Mouse (Mus musculus): ENCODE results near the gene Rnf11. TPM values are rescaled to one million over a fixed set of nuclear protein-coding genes. Genes with fewer than 3 reads are reported as not detected.

Rnf11 gene
- total and polyA plus RNA-seq, 3 experiments = 14.0 to 44.9 (median 44.4) TPM

GRCm38 (mm10) chr4:109419017-109419416, 65.5 kb downstream of the Rnf11 start:
- Histone ChIP-seq H3K27me3 (ENCODE audit: insufficient read depth, low read length) (no peaks in the 10 kb centered on the region), H3K9me3 (replicated peaks) (no peaks in the 10 kb centered on the region), H3K4me3 (ENCODE audit: low read depth, low read length) (no peak overlapping the region), H3K4me1 (ENCODE audit: insufficient read depth, low read depth, low read length) (peaks cover 53% of the 10 kb centered on the region), H3K36me3 (replicated peaks) (peaks cover 43% of the 10 kb centered on the region)
- TF ChIP-seq GATA1 (IDR thresholded peaks at IDR 0.05; ENCODE audit: borderline replicate concordance, low read length) (no peak), POLR2AphosphoS5 (IDR thresholded peaks at IDR 0.05; ENCODE audit: insufficient replicate concordance, low read depth, low read length) (no peak), CTCF (IDR thresholded peaks at IDR 0.05; ENCODE audit: low read depth, low read length) (no peak), GATA2 (IDR thresholded peaks at IDR 0.05; ENCODE audit: borderline replicate concordance, low read depth, low read length) (no peak), TAL1 (conservative IDR thresholded peaks at IDR 0.05; ENCODE audit: low read depth, low read length) (no peak)
- peak; percentile 68 for DNase-seq (ENCODE audit: low spot score)
- peak; percentile 55; the same call in 1 of the 2 replicates for ATAC-seq (ENCODE audit: extremely low read depth, insufficient number of reproducible peaks, low FRiP score, poor library complexity, severe bottlenecking)

- no peak for ATAC-seq (ENCODE audit: extremely low read depth, insufficient number of reproducible peaks, low FRiP score, poor library complexity, severe bottlenecking)
- TF ChIP-seq CTCF (IDR thresholded peaks at IDR 0.05; ENCODE audit: low read depth, low read length) (no peak), GATA2 (IDR thresholded peaks at IDR 0.05; ENCODE audit: borderline replicate concordance, low read depth, low read length) (no peak), TAL1 (conservative IDR thresholded peaks at IDR 0.05; ENCODE audit: low read depth, low read length) (no peak), POLR2AphosphoS5 (IDR thresholded peaks at IDR 0.05; ENCODE audit: insufficient replicate concordance, low read depth, low read length) (no peak)
- Histone ChIP-seq H3K27me3 (ENCODE audit: insufficient read depth, low read length) (no peaks in the 10 kb centered on the region), H3K4me1 (ENCODE audit: insufficient read depth, low read depth, low read length) (peaks cover 63% of the 10 kb centered on the region), H3K9me3 (replicated peaks) (no peaks in the 10 kb centered on the region), H3K4me3 (ENCODE audit: low read depth, low read length) (no peak overlapping the region), H3K36me3 (replicated peaks) (peaks cover 38% of the 10 kb centered on the region)
- no peak for DNase-seq (ENCODE audit: low spot score)
These were observed 66.5 kb downstream of the Rnf11 start for GRCm38 (mm10) chr4:109417998-109418397.

GRCm38 (mm10) chr4:109412233-109412632, 72.3 kb downstream of the Rnf11 start:
- H3K4me1 ChIP-seq (ENCODE audit: insufficient read depth, low read depth, low read length) = peaks cover 83% of the 10 kb centered on the region
- H3K4me3 ChIP-seq (ENCODE audit: low read depth, low read length) = no peak overlapping the region; the same call in 1 of the 2 replicates
- DNase-seq (ENCODE audit: low spot score) (no peak), ATAC-seq (ENCODE audit: extremely low read depth, insufficient number of reproducible peaks, low FRiP score, poor library complexity, severe bottlenecking) (no peak)
- H3K27me3 ChIP-seq (ENCODE audit: insufficient read depth, low read length) = no peaks in the 10 kb centered on the region
- H3K36me3 ChIP-seq (replicated peaks) = peaks cover 21% of the 10 kb centered on the region
- H3K9me3 ChIP-seq (replicated peaks) = no peaks in the 10 kb centered on the region
- TF ChIP-seq GATA2 (IDR thresholded peaks at IDR 0.05; ENCODE audit: borderline replicate concordance, low read depth, low read length) (no peak), TAL1 (conservative IDR thresholded peaks at IDR 0.05; ENCODE audit: low read depth, low read length) (no peak), POLR2AphosphoS5 (IDR thresholded peaks at IDR 0.05; ENCODE audit: insufficient replicate concordance, low read depth, low read length) (no peak), CTCF (IDR thresholded peaks at IDR 0.05; ENCODE audit: low read depth, low read length) (no peak), GATA1 (IDR thresholded peaks at IDR 0.05; ENCODE audit: borderline replicate concordance, low read length) (no peak)

GRCm38 (mm10) chr4:109411377-109411967, 73.1 kb downstream of the Rnf11 start:
- peak overlapping the region; percentile 54; the same call in 1 of the 2 replicates for H3K4me3 ChIP-seq (ENCODE audit: low read depth, low read length)
- H3K36me3 ChIP-seq (replicated peaks) = peaks cover 21% of the 10 kb centered on the region
- ATAC-seq (ENCODE audit: extremely low read depth, insufficient number of reproducible peaks, low FRiP score, poor library complexity, severe bottlenecking) = peak; percentile 12
- peaks cover 89% of the 10 kb centered on the region for H3K4me1 ChIP-seq (ENCODE audit: insufficient read depth, low read depth, low read length)
- H3K9me3 ChIP-seq (replicated peaks) = no peaks in the 10 kb centered on the region
- TF ChIP-seq POLR2AphosphoS5 (IDR thresholded peaks at IDR 0.05; ENCODE audit: insufficient replicate concordance, low read depth, low read length) = no peak
- TF ChIP-seq GATA2 (IDR thresholded peaks at IDR 0.05; ENCODE audit: borderline replicate concordance, low read depth, low read length) = no peak
- TF ChIP-seq TAL1 (conservative IDR thresholded peaks at IDR 0.05; ENCODE audit: low read depth, low read length) = no peak
- no peak for TF ChIP-seq CTCF (IDR thresholded peaks at IDR 0.05; ENCODE audit: low read depth, low read length)
- no peak for TF ChIP-seq GATA1 (IDR thresholded peaks at IDR 0.05; ENCODE audit: borderline replicate concordance, low read length)
- no peaks in the 10 kb centered on the region for H3K27me3 ChIP-seq (ENCODE audit: insufficient read depth, low read length)
- peak; percentile 41 for DNase-seq (ENCODE audit: low spot score)

GRCm38 (mm10) chr4:109410681-109411376, 73.7 kb downstream of the Rnf11 start:
- H3K36me3 ChIP-seq (replicated peaks) = peaks cover 18% of the 10 kb centered on the region
- H3K27me3 ChIP-seq (ENCODE audit: insufficient read depth, low read length) = no peaks in the 10 kb centered on the region
- ATAC-seq (ENCODE audit: extremely low read depth, insufficient number of reproducible peaks, low FRiP score, poor library complexity, severe bottlenecking) (peak; percentile 83), DNase-seq (ENCODE audit: low spot score) (peak; percentile 82)
- peaks cover 93% of the 10 kb centered on the region for H3K4me1 ChIP-seq (ENCODE audit: insufficient read depth, low read depth, low read length)
- no peaks in the 10 kb centered on the region for H3K9me3 ChIP-seq (replicated peaks)
- H3K4me3 ChIP-seq (ENCODE audit: low read depth, low read length) = peak overlapping the region; percentile 58; the same call in 1 of the 2 replicates
- no peak for TF ChIP-seq POLR2AphosphoS5 (IDR thresholded peaks at IDR 0.05; ENCODE audit: insufficient replicate concordance, low read depth, low read length)
- TF ChIP-seq GATA2 (IDR thresholded peaks at IDR 0.05; ENCODE audit: borderline replicate concordance, low read depth, low read length) = no peak
- TF ChIP-seq TAL1 (conservative IDR thresholded peaks at IDR 0.05; ENCODE audit: low read depth, low read length) = peak; percentile 97
- no peak for TF ChIP-seq CTCF (IDR thresholded peaks at IDR 0.05; ENCODE audit: low read depth, low read length)

GRCm38 (mm10) chr4:109407701-109408485, 76.6 kb downstream of the Rnf11 start:
- Histone ChIP-seq H3K4me1 (ENCODE audit: insufficient read depth, low read depth, low read length) (peaks cover 86% of the 10 kb centered on the region), H3K27me3 (ENCODE audit: insufficient read depth, low read length) (no peaks in the 10 kb centered on the region), H3K36me3 (replicated peaks) (peaks cover 27% of the 10 kb centered on the region), H3K9me3 (replicated peaks) (no peaks in the 10 kb centered on the region), H3K4me3 (ENCODE audit: low read depth, low read length) (peak overlapping the region; percentile 79; the same call in 1 of the 2 replicates)
- TF ChIP-seq CTCF (IDR thresholded peaks at IDR 0.05; ENCODE audit: low read depth, low read length) (no peak), TAL1 (conservative IDR thresholded peaks at IDR 0.05; ENCODE audit: low read depth, low read length) (no peak), GATA2 (IDR thresholded peaks at IDR 0.05; ENCODE audit: borderline replicate concordance, low read depth, low read length) (no peak), POLR2AphosphoS5 (IDR thresholded peaks at IDR 0.05; ENCODE audit: insufficient replicate concordance, low read depth, low read length) (no peak), GATA1 (IDR thresholded peaks at IDR 0.05; ENCODE audit: borderline replicate concordance, low read length) (no peak)
- DNase-seq (ENCODE audit: low spot score) (no peak), ATAC-seq (ENCODE audit: extremely low read depth, insufficient number of reproducible peaks, low FRiP score, poor library complexity, severe bottlenecking) (no peak)
